Mouse (Mus musculus): ENCODE data around the gene Acvr1c. TPM values are rescaled to one million over a fixed set of nuclear protein-coding genes. Genes with fewer than 3 reads are reported as not detected.

Gene Acvr1c
- polyA plus RNA-seq, 1 experiment, result 0.63 TPM

DNA sequence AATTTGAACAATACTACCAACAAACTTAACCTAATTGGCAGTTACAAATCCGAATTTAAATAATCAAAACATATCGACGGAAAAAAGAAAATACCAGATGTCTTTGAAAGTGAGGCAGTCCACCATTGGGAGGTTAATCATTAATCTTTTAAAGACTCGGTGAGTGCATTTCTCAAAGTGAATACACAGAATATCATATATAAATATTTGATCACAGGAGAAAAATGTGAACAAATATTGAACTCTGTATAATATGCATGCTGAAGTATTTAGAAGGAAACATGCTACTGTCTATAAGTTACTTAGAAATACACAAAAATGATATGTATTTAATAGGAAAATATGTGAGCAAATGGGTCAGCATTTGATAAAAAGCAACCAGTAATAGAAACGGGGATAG lies 21.0 kb downstream of the Acvr1c start:
- Histone ChIP-seq H3K4me3 (ENCODE audit: control insufficient read depth, insufficient read depth, low read length) (no peak overlapping the region), H3K4me1 (replicated peaks; ENCODE audit: control insufficient read depth, insufficient read depth, low read length) (no peaks in the 10 kb centered on the region), H3K27me3 (ENCODE audit: control insufficient read depth, insufficient read depth, low read length) (no peaks in the 10 kb centered on the region), H3K36me3 (ENCODE audit: control insufficient read depth, insufficient read depth, low read length) (no peaks in the 10 kb centered on the region), H3K27ac (ENCODE audit: control insufficient read depth, insufficient read depth, low read length) (no peak overlapping the region)
- whole genome bisulfite sequencing, result 95% methylated on average over 5 of the region's 5 CpGs
- TF ChIP-seq CTCF (IDR thresholded peaks at IDR 0.05; ENCODE audit: borderline replicate concordance, control insufficient read depth, extremely low read depth, insufficient read depth, low read length, poor library complexity), result no peak
- TF ChIP-seq POLR2A (IDR thresholded peaks at IDR 0.05; ENCODE audit: control insufficient read depth, extremely low read depth, insufficient read depth, low read length, poor library complexity), result no peak
- DNase-seq, result no peak

DNA sequence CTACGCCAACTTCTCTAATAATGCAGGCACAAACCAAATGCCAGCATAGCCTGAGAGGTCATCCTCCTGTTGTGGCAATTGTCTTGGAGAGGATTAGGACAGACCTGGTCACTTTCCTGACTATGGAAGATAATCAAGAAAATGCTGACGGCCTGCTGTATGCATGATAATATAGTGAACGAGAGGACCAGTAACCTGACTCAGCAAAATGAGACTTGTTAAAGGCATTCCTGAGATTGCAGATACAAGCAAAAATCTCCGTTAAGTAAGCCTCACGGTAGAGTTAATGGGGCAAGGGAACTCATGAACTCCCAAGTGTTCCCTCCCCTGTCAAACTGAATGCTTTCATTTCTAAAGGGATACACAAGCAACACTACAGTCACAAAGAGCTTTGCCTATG lies 28.1 kb downstream of the Acvr1c start:
- TF ChIP-seq CTCF (IDR thresholded peaks at IDR 0.05; ENCODE audit: borderline replicate concordance, control insufficient read depth, extremely low read depth, insufficient read depth, low read length, poor library complexity), result no peak
- no peak for TF ChIP-seq POLR2A (IDR thresholded peaks at IDR 0.05; ENCODE audit: control insufficient read depth, extremely low read depth, insufficient read depth, low read length, poor library complexity)
- no peaks in the 10 kb centered on the region for H3K27me3 ChIP-seq (ENCODE audit: control insufficient read depth, insufficient read depth, low read length)
- 92% methylated on average over 5 of the region's 5 CpGs for WGBS
- H3K4me3 ChIP-seq (ENCODE audit: control insufficient read depth, insufficient read depth, low read length), result no peak overlapping the region
- no peaks in the 10 kb centered on the region for H3K36me3 ChIP-seq (ENCODE audit: control insufficient read depth, insufficient read depth, low read length)
- H3K4me1 ChIP-seq (replicated peaks; ENCODE audit: control insufficient read depth, insufficient read depth, low read length), result peaks cover under 1% of the 10 kb centered on the region; the same call in 1 of the 2 replicates
- H3K27ac ChIP-seq (ENCODE audit: control insufficient read depth, insufficient read depth, low read length), result no peak overlapping the region
- no peak for DNase-seq

DNA sequence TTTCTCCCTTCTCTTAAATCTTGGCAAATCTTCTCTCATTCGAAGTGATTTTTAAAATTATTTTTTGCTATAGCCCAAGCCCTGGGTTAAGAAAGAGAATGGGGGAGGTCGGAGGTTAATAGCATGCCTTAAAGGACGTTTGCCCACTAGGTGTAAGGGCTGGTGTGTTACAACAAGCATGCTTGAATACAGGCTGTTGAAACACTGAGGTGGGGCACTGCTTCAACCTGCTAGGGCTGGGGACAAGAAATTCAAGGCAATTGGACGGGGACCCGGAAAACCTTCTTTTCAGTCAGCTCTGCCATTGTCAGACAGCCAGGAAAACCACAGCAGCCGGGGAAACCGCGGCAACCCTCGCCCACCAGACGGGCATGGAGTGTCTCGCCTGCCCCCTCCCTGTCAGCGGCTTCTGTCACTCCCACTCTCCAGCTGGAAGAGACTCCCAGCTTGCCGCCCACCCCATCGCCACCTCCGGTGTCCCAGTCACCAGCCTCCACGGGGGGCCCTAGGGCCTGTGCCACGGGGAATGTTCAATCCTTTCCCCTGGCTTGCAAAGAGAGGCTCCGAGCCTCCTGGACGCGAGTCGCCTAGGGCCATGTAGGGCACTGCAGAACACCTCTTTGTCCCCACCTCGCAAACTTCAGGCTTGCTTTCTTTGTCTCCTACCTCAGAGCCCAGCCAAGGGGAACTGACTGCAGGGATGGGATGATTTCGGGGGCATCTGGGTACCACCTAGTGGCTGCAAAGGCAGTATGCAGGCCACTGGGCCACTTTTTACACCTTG lies 33.4 kb downstream of the Acvr1c start:
- Histone ChIP-seq H3K27ac (ENCODE audit: control insufficient read depth, insufficient read depth, low read length) (no peak overlapping the region), H3K4me3 (ENCODE audit: control insufficient read depth, insufficient read depth, low read length) (peak overlapping the region; percentile 38), H3K4me1 (replicated peaks; ENCODE audit: control insufficient read depth, insufficient read depth, low read length) (peaks cover 6% of the 10 kb centered on the region; the same call in 1 of the 2 replicates), H3K36me3 (ENCODE audit: control insufficient read depth, insufficient read depth, low read length) (no peaks in the 10 kb centered on the region), H3K27me3 (ENCODE audit: control insufficient read depth, insufficient read depth, low read length) (no peaks in the 10 kb centered on the region)
- WGBS, result 10% methylated on average over 23 of the region's 23 CpGs
- DNase-seq, result peak; percentile 40
- peak; percentile 81 for TF ChIP-seq CTCF (IDR thresholded peaks at IDR 0.05; ENCODE audit: borderline replicate concordance, control insufficient read depth, extremely low read depth, insufficient read depth, low read length, poor library complexity)
- TF ChIP-seq POLR2A (IDR thresholded peaks at IDR 0.05; ENCODE audit: control insufficient read depth, extremely low read depth, insufficient read depth, low read length, poor library complexity), result no peak

DNA sequence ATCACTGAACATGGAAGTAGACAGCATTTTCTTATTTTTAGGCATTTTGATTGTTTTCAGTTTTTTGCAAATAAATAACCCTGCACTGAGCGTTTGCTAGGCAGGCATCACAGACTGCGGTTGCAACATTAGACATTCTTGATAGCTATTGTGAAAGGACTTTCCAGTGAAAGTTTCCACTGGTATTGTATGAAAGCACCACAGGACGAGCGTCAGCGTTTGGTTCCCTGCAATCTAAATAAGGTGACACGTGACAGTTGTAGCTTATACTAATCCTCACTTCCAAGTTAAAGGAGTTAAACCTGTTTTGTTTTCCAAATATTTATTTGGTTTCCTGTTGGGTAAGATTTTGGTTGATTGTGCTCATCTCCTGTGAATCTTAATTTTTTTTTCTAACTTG lies 34.4 kb downstream of the Acvr1c start:
- TF ChIP-seq CTCF (IDR thresholded peaks at IDR 0.05; ENCODE audit: borderline replicate concordance, control insufficient read depth, extremely low read depth, insufficient read depth, low read length, poor library complexity) (no peak), POLR2A (IDR thresholded peaks at IDR 0.05; ENCODE audit: control insufficient read depth, extremely low read depth, insufficient read depth, low read length, poor library complexity) (no peak)
- H3K4me1 ChIP-seq (replicated peaks; ENCODE audit: control insufficient read depth, insufficient read depth, low read length), result peaks cover 6% of the 10 kb centered on the region; the same call in 1 of the 2 replicates
- WGBS, result 93% methylated on average over 6 of the region's 6 CpGs
- no peaks in the 10 kb centered on the region for H3K36me3 ChIP-seq (ENCODE audit: control insufficient read depth, insufficient read depth, low read length)
- no peak for DNase-seq
- H3K27me3 ChIP-seq (ENCODE audit: control insufficient read depth, insufficient read depth, low read length), result no peaks in the 10 kb centered on the region
- no peak overlapping the region for H3K4me3 ChIP-seq (ENCODE audit: control insufficient read depth, insufficient read depth, low read length)
- H3K27ac ChIP-seq (ENCODE audit: control insufficient read depth, insufficient read depth, low read length), result no peak overlapping the region

DNA sequence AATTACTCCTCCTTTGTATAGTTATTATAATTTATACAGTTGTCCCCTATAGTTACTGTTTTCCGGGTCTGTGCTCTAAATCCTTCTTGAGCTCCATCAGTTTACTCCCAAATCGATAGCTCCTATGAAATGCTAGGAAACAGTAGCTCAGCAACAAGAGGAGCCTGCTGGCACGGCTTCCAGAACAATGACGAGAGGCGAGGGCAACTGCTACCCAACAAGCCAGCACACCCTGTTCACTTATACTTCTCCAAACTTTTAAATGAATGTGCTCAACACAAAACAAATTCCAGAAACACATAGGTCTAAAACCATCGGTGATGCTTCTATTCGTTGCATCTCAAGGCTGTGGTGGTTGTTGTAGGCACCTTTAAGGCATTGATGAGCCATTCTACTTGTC lies 41.5 kb downstream of the Acvr1c start:
- DNase-seq, result no peak
- Histone ChIP-seq H3K27ac (ENCODE audit: control insufficient read depth, insufficient read depth, low read length) (no peak overlapping the region), H3K4me3 (ENCODE audit: control insufficient read depth, insufficient read depth, low read length) (no peak overlapping the region), H3K4me1 (replicated peaks; ENCODE audit: control insufficient read depth, insufficient read depth, low read length) (no peaks in the 10 kb centered on the region), H3K36me3 (ENCODE audit: control insufficient read depth, insufficient read depth, low read length) (no peaks in the 10 kb centered on the region), H3K27me3 (ENCODE audit: control insufficient read depth, insufficient read depth, low read length) (no peaks in the 10 kb centered on the region)
- 94% methylated on average over 7 of the region's 7 CpGs for WGBS
- TF ChIP-seq CTCF (IDR thresholded peaks at IDR 0.05; ENCODE audit: borderline replicate concordance, control insufficient read depth, extremely low read depth, insufficient read depth, low read length, poor library complexity) (no peak), POLR2A (IDR thresholded peaks at IDR 0.05; ENCODE audit: control insufficient read depth, extremely low read depth, insufficient read depth, low read length, poor library complexity) (no peak)

DNA sequence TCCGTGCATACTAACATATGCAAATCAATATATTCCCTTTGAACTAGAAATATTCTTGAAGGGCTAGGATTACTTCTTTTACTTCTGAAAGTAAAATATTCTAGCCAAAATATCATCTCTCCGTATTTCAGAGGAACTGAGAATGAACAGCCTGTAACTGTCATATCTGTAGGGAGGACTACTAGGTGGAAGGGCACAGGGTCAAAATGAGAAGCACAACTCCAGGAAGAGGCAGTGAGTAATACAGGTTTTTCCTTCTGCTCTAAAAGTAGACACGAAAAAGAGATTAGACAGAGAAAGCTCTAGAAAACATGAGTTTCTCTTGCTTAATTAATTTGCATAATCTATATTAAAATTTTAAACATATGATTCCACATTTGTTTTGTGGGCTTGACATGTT lies 48.0 kb downstream of the Acvr1c start:
- Histone ChIP-seq H3K4me1 (replicated peaks; ENCODE audit: control insufficient read depth, insufficient read depth, low read length) (no peaks in the 10 kb centered on the region), H3K4me3 (ENCODE audit: control insufficient read depth, insufficient read depth, low read length) (no peak overlapping the region), H3K27ac (ENCODE audit: control insufficient read depth, insufficient read depth, low read length) (no peak overlapping the region), H3K36me3 (ENCODE audit: control insufficient read depth, insufficient read depth, low read length) (no peaks in the 10 kb centered on the region), H3K27me3 (ENCODE audit: control insufficient read depth, insufficient read depth, low read length) (no peaks in the 10 kb centered on the region)
- no peak for DNase-seq
- WGBS, result 41% methylated on average over 3 of the region's 3 CpGs
- TF ChIP-seq POLR2A (IDR thresholded peaks at IDR 0.05; ENCODE audit: control insufficient read depth, extremely low read depth, insufficient read depth, low read length, poor library complexity) (no peak), CTCF (IDR thresholded peaks at IDR 0.05; ENCODE audit: borderline replicate concordance, control insufficient read depth, extremely low read depth, insufficient read depth, low read length, poor library complexity) (no peak)
